ENCODE assay signal across 9 mouse cellular contexts in genomic region chr2:91646733-91647132, GRCm38 (mm10). TPM values are rescaled to one million over a fixed set of nuclear protein-coding genes. Genes with fewer than 3 reads are reported as not detected.
DNase-seq lines count a peak whose midpoint lies in the region; ATAC-seq and TF ChIP-seq lines count a peak whose summit lies in the region.
"Had no signal": no experiment of that assay in that cellular context is flagged by ENCODE, and none has a peak within 500 bp of the region (broad histone marks: within the 10 kb centered on the region; RNA-seq: fewer than 3 reads in every experiment).

No protein-coding gene starts in this region.

- TF ChIP-seq EP300 in heart, postnatal 0 days (IDR thresholded peaks at IDR 0.05; ENCODE audit: low read depth), result no peak

- no peak overlapping the region for H3K27ac ChIP-seq in heart, postnatal 0 days (ENCODE audit: low read depth)
- no peak overlapping the region for H3K27ac ChIP-seq in limb, embryonic 14.5 days (replicated peaks; ENCODE audit: low read depth, low read length)
- H3K27ac ChIP-seq in small intestine, adult 2 months (ENCODE audit: insufficient read depth, low read depth, low read length), result no peak overlapping the region

- H3K9ac ChIP-seq in heart, postnatal 0 days (replicated peaks; ENCODE audit: low read depth, low read length), result no peak overlapping the region
- no peak overlapping the region for H3K9ac ChIP-seq in limb, embryonic 14.5 days (ENCODE audit: low read depth, low read length, severe bottlenecking)

- TF ChIP-seq POLR2A in limb, embryonic 14.5 days (IDR thresholded peaks at IDR 0.05; ENCODE audit: borderline replicate concordance, extremely low read depth, insufficient read depth, insufficient read length), result no peak
- no peak for TF ChIP-seq POLR2A in small intestine, adult 2 months (IDR thresholded peaks at IDR 0.05; ENCODE audit: low read depth, low read length)

- no peaks in the 10 kb centered on the region for H3K9me3 ChIP-seq in heart, postnatal 0 days (replicated peaks; ENCODE audit: control insufficient read depth, low read length)
- no peaks in the 10 kb centered on the region for H3K9me3 ChIP-seq in limb, embryonic 14.5 days (ENCODE audit: control insufficient read depth, low read length)

- no peak overlapping the region for H3K4me2 ChIP-seq in heart, postnatal 0 days (ENCODE audit: low read depth, low read length)
- no peak overlapping the region for H3K4me2 ChIP-seq in limb, embryonic 14.5 days (replicated peaks; ENCODE audit: low read depth, low read length, severe bottlenecking)

- H3K27me3 ChIP-seq in heart, postnatal 0 days (ENCODE audit: control insufficient read depth, insufficient read depth, low read length), result no peaks in the 10 kb centered on the region
- no peaks in the 10 kb centered on the region for H3K27me3 ChIP-seq in limb, embryonic 14.5 days (ENCODE audit: control insufficient read depth, insufficient read depth, low read length)
- H3K27me3 ChIP-seq in small intestine, adult 2 months (ENCODE audit: control insufficient read depth, insufficient read depth, low read length), result no peaks in the 10 kb centered on the region

- no peak for ATAC-seq in heart, postnatal 0 days (ENCODE audit: insufficient read depth, low read depth)
- no peak for ATAC-seq in limb, embryonic 14.5 days (ENCODE audit: low FRiP score, low read depth)

- H3K4me1 ChIP-seq in heart, postnatal 0 days (ENCODE audit: control insufficient read depth, insufficient read depth), result peaks cover 12% of the 10 kb centered on the region
- H3K4me1 ChIP-seq in limb, embryonic 14.5 days (ENCODE audit: control insufficient read depth, insufficient read depth, low read length), result peaks cover 11% of the 10 kb centered on the region
- peaks cover 14% of the 10 kb centered on the region for H3K4me1 ChIP-seq in small intestine, adult 2 months (ENCODE audit: control insufficient read depth, insufficient read depth, insufficient read length, low read length)

- peak; percentile 59 for TF ChIP-seq CTCF in heart, postnatal 0 days (IDR thresholded peaks at IDR 0.05; ENCODE audit: low read depth)
- peak; percentile 60; the same call in 1 of the 2 replicates for TF ChIP-seq CTCF in small intestine, adult 2 months (IDR thresholded peaks at IDR 0.05; ENCODE audit: extremely low read depth, insufficient read length, insufficient replicate concordance, low read depth, low read length)

- WGBS in heart, postnatal 0 days, result 10% methylated on average over 1 of the region's 1 CpGs
- WGBS in limb, embryonic 14.5 days, result 35% methylated on average over 1 of the region's 1 CpGs
- 34% methylated on average over 1 of the region's 1 CpGs for WGBS in small intestine, adult 2 months

- H3K4me3 ChIP-seq in heart, postnatal 0 days (ENCODE audit: low read depth, low read length), result no peak overlapping the region
- H3K4me3 ChIP-seq in limb, embryonic 14.5 days (replicated peaks; ENCODE audit: low read length), result no peak overlapping the region
- no peak overlapping the region for H3K4me3 ChIP-seq in small intestine, adult 2 months (ENCODE audit: low read depth, low read length)

- peaks cover 49% of the 10 kb centered on the region for H3K36me3 ChIP-seq in heart, postnatal 0 days (replicated peaks; ENCODE audit: control insufficient read depth, insufficient read depth, low read length)
- H3K36me3 ChIP-seq in limb, embryonic 14.5 days (ENCODE audit: control insufficient read depth, insufficient read depth, low read length), result peaks cover 54% of the 10 kb centered on the region
- peaks cover 31% of the 10 kb centered on the region for H3K36me3 ChIP-seq in small intestine, adult 2 months (ENCODE audit: control insufficient read depth, insufficient read depth, low read length)

- DNase-seq in heart, postnatal 0 days (ENCODE audit: low spot score), result no peak
- no peak for DNase-seq in heart, adult 11 months
- peak; percentile 79 to 81 for DNase-seq in B cell, adult 2 months
- DNase-seq in T-cell, adult 2 months (ENCODE audit: low spot score), result peak; percentile 63
- DNase-seq in embryo, embryonic 9.5 days (ENCODE audit: extremely low spot score), result peak; percentile 41
- DNase-seq in limb, embryonic 14.5 days (ENCODE audit: low spot score), result peak; percentile 47
- no peak for DNase-seq in ovary, postnatal 14 days (ENCODE audit: low spot score)

RNA-seq across cellular contexts. Expression of gene Zfp408, which starts 2.9 kb away (rescaled TPM):
- total RNA-seq in heart, postnatal 0 days (2014; rRNA removed; ENCODE audit: low replicate concordance), result 11.1 and 17.4 TPM in 2 replicates
- polyA plus RNA-seq in heart, postnatal 0 days (2015; fragmentation: Nextera tagmentation; extraction: Ambion mirVana), result 3.6 and 4.0 TPM in 2 replicates
- polyA plus RNA-seq in limb, embryonic 14.5 days (2012; rRNA removed), result 29.8 and 34.8 TPM in 2 replicates
- 5.7 and 7.9 TPM in 2 replicates for polyA plus RNA-seq in limb, embryonic 14.5 days (2014; fragmentation: Nextera tagmentation; extraction: Ambion mirVana)
- polyA plus RNA-seq in small intestine, adult 2 months (2012; rRNA removed), result 6.2 and 11.0 TPM in 2 replicates

RNA-seq across cellular contexts. Expression of gene Arhgap1, which starts 2.9 kb away (rescaled TPM):
- 85.7 and 109 TPM in 2 replicates for total RNA-seq in heart, postnatal 0 days (2014; rRNA removed; ENCODE audit: low replicate concordance)
- 73.9 and 76.5 TPM in 2 replicates for polyA plus RNA-seq in heart, postnatal 0 days (2015; fragmentation: Nextera tagmentation; extraction: Ambion mirVana)
- polyA plus RNA-seq in limb, embryonic 14.5 days (2012; rRNA removed), result 105 and 126 TPM in 2 replicates
- 121 and 125 TPM in 2 replicates for polyA plus RNA-seq in limb, embryonic 14.5 days (2014; fragmentation: Nextera tagmentation; extraction: Ambion mirVana)
- 44.2 and 99.2 TPM in 2 replicates for polyA plus RNA-seq in small intestine, adult 2 months (2012; rRNA removed)

RNA-seq across cellular contexts. Expression of gene F2, which starts 10.5 kb away (rescaled TPM):
- total RNA-seq in heart, postnatal 0 days (2014; rRNA removed; ENCODE audit: low replicate concordance), result 0.08 and 1.1 TPM in 2 replicates
- 0.12 TPM in 1 of 2 replicates, not detected in the other for polyA plus RNA-seq in heart, postnatal 0 days (2015; fragmentation: Nextera tagmentation; extraction: Ambion mirVana)
- 1.7 TPM in 2 replicates for polyA plus RNA-seq in limb, embryonic 14.5 days (2012; rRNA removed)
- 0.95 and 1.3 TPM in 2 replicates for polyA plus RNA-seq in limb, embryonic 14.5 days (2014; fragmentation: Nextera tagmentation; extraction: Ambion mirVana)
- 0.20 and 0.79 TPM in 2 replicates for polyA plus RNA-seq in small intestine, adult 2 months (2012; rRNA removed)
- total RNA-seq: left cerebral cortex, postnatal 36 days had no signal

Comparison
In these comparisons a context has a peak if more than half of its experiments do, and no peak if none do; other contexts are left out.
1. DNase-seq: peak in B cell, adult 2 months (2 of 2), T-cell, adult 2 months (single experiment), embryo, embryonic 9.5 days (single experiment) and limb, embryonic 14.5 days (single experiment); none in heart, postnatal 0 days (single experiment), heart, adult 11 months (single experiment) and ovary, postnatal 14 days (single experiment).